Mouse (Mus musculus): Measurements from ENCODE around the gene Cdh12.
"Not testable (repeated sequence)": the region's sequence is repeated elsewhere in the genome, so short reads cannot be mapped to it uniquely, and the experiment has no call there.

Cdh12 gene

DNA sequence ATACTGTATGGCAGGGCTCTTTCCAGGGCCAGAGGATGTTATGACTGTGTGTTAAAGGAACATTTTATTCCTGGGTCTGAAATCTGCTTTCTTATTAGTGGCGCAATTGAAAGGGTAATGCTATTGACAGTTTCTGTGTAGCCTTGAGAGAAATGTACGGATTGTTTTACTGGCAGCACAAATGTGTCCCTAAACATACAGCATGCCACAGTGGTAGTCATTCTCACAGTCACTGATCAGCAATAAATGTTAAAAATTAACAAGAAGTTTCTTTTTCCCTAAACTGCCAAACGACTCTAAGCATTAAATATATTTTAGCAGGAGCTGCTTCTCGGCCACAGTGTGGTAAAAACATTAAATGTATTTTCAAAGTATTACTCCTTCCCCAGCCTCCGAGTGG lies 926.4 kb downstream of the Cdh12 start:
- no peak for DNase-seq (ENCODE audit: low spot score)

DNA sequence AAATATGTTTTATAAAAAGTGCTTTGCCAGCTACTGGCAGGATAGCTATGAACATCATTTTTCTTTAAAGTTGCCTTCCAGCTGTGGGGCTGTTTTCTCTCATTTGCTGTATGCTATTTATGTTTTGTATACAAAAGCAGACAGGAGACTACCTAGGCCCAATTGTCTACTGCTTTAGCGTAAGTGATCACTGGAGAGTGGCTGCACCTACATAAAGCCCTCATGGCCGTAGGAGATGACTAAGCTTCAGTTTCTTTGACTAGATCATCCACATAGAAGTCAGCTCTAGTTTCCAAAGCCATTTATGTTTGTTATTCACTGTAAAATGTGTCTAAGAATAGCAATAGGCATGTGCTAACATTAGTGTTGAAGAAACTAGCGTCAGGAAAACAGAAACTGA lies 926.8 kb downstream of the Cdh12 start:
- no peak for DNase-seq (ENCODE audit: low spot score)

DNA sequence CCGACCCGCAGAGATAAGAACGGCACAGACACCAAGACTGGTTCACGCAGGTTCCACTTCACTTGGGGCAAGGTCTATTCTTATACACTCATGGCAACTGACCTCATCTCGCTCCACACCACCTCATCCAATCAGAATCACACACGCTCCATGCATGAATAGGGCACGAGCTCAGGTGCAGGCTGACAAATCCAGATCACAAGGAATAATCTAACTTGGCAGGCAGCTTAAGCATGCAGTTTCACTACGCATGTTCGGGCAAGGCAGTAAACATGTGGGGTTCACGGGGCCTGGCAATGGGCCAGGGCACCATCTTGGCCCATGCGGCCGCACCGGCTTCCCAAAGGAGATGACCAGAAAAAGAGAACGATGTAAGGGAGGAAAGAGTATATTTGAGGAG lies 942.4 kb downstream of the Cdh12 start:
- DNase-seq (ENCODE audit: low spot score), result not testable (repeated sequence)

DNA sequence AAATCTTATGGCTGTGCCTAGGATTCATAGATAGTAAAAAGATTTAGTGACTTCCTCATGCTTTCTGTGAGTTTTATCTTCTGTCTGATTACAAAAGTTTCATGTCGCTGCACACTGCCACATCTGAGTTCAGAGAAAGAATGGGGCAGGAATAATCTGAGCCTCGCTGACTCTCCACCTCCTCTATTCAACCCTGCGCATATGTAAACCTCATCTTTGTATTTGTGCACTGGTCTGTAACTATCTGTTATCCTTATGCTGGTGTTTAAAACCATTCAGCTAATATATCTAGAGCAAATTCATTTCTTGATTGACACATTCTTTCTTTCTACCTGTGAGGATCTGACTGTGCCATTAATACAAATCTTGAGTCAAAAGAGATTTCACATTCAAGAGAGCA lies 944.0 kb downstream of the Cdh12 start:
- no peak for DNase-seq (ENCODE audit: low spot score)

DNA sequence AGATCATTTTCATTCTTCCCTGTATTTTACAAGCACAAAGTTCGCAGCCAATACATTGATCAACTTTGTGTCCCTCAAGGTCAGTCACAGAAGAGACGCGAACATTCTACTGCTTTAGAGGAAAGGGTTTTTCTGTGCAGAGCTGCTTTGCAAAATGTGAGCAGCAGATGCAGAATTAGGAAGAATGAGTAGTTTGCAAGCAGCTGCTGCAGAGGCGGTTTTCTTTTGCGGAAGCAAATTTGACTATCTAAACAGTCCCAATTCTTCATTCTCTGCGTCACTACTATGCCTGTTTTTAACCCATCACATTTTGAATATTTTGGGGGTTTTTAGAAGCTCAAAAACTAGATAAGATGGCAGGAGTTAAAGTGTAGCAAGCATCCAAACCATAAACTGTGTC lies 956.1 kb downstream of the Cdh12 start:
- no peak for DNase-seq (ENCODE audit: low spot score)

DNA sequence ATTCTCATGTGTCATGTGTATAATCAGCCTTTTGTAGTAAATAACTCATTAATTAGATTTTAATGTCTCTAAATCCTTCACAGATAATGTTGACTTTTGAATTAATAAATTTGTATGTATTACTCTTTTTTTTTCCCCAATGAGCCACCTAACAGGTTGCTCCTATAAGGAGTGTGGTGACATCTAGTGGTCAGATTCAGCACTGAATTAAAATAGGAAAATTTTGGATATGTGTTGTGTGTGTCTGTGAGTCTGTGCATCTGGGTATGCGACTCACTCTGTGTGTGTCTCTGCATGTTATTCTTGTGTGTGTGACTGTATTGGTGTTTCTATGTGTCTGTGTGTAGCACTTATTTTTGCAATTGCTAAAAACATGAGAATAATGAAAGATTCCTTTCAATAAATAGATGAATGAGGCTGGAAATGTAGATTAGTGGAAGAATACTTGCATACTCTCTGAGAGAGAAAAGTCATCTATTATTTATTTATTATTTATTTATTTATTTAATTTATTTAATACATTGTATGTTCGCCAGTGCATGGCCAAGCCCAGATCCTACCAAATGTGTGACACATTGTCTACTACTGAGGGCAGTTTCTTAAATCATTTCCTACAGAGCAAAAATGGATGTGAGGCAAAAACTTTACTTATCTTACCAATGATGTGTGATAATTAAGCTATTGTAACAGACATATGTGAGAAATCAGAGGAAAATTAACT lies 958.4 kb downstream of the Cdh12 start:
- peak; percentile 4 for DNase-seq (ENCODE audit: low spot score)

DNA sequence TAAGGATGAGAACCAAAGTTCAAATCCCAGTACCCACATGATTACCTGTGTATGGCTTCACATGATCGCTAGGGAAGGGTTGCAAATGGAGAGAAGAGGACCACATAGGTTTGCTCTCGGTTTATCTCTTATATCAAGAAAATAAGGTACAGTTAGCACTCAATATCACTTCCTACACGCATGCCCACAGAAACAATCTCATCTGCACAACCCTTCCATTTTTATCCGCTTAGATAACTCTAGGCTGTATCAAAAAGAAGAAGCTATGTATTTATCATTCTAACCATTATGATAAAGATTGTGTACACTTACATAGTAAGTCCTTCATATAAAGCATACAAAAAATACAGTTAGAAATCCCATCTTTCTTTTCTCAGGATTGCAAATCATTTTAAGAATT lies 988.3 kb downstream of the Cdh12 start:
- DNase-seq (ENCODE audit: low spot score), result no peak

DNA sequence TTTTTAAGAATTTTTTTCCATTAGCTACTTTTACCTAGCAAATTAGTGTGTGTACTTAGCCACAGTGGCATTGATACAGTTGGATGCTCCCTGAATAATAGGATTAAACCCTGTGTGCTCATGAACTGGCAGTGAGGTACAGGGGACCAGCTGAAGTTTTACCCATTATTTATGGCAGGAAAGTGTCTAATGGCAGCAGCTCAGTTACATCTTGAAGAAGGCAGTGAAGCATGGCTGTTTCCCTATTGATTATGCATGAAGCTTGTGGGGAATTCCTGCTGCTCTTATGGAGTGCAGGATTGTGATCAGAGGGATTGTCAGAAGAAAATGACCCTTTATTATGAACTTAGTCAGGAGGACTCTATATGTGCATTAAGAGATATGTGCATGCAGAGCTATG lies 988.9 kb downstream of the Cdh12 start:
- DNase-seq (ENCODE audit: low spot score), result no peak

DNA sequence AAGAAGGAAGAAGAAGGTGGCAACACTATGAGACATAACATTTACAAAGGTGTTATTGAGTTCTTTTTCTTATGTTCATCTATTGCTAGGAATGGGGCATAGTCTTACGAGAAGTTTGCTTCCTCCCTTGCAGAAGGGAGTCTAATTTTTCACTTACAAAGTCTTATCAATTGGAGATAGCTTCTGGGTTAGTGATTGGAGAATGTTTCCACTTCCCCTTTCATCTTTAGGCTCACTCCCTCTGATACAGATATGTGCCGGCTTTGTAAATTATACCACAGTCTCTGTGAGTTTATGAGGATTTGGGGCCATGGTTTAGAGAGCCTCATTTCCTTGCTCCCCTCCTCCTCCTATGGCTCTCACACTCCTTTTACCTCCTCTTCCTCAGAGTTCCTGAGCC lies 1009.0 kb downstream of the Cdh12 start:
- no peak for DNase-seq (ENCODE audit: low spot score)

DNA sequence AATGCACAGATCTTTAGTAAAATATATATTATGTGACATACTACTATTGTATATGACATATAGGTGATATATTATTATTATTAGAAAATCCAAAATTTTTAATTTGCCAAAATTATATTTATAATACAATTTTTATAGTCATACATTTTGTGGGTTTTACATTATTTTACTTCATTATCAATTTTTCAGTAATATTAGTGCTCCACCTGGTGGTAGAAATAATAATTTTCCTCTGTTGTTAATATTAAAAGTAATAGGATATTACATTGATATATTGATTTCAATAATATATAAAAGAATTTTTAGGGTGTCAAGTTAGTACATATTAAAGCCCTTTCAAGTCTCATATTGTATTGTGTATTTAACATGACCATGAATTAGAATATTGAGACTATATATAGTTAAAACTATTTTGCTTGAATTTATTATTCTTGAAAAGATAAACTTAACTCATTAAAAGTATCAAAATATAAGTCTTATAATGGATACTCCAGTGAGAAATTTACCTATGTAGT lies 1070.3 kb downstream of the Cdh12 start:
- DNase-seq (ENCODE audit: low spot score), result peak; percentile 4

DNA sequence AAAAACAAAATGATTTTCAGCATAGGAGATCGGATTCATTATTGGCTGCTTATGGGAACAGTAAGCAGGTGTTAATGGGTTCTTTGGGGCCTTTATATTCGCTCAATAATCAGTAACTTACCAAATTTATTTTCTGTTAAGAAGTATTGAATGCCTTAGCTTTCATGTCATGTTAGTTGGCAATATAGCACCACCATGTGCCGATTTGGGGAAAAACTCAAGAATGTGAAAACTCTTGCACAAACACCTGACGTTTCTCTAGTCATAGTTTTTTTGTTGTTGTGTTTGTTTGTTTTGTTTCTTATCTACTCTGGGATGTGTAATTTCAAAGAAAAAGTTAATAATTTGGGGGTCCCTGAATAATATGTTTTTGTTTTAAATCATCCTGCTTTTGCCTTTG lies 1081.7 kb downstream of the Cdh12 start:
- DNase-seq (ENCODE audit: low spot score), result no peak

DNA sequence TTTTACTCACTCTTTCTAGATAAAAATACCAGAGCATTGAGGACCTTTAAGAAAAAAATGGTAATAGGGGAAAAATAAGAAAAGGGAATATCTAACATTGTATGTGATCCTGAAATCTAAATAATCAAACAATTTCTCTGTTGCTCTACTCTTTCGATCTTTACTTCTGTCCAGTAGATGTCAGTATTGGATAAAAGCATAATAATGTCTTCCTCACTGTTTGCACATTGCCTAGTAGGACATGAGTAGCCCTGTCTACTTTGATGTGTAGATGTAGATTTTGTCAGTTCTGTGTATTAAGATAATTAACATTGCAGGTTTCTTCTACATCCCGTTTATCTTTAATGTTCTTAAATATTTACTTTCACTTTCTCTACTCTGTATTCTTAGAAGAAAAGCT lies 1087.8 kb downstream of the Cdh12 start:
- no peak for DNase-seq (ENCODE audit: low spot score)

DNA sequence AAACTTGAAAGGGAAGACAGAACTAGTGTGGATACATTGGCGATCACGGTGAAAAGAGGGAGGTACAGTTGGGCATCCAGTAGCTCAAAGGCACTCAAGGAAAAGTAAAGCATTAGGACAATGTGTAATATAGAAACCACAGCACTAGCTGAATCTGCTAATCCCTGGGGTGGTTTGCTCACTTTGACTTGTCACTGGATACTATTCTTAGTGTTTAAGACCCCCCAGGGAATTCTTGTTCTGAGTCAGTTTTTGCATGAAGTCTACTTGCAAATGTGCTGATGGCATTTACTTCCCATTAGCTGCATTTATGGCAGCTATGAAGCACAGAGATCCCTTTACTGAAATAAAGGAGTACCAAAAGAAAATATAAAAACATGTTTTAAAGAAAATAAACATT lies 1095.7 kb downstream of the Cdh12 start:
- no peak for DNase-seq (ENCODE audit: low spot score)

DNA sequence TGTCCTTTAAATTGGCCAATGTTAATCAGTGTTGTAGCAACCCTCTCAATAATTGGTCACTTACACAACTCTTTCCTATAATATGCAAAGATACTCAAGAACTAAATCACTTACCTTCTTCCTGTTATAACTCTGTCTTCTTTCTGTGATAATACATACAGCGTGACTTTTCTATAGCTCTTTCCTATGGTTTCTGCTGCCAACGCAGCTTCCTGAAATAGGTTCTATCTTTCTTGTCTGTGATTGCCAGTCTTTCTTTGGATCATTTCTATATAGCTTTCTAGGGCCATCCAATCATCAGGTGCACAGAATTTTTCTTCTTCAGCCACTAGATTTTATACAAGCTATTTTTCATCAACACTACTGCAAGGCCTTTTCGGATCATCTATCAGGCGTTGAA lies 1106.9 kb downstream of the Cdh12 start:
- no peak for DNase-seq (ENCODE audit: low spot score)

DNA sequence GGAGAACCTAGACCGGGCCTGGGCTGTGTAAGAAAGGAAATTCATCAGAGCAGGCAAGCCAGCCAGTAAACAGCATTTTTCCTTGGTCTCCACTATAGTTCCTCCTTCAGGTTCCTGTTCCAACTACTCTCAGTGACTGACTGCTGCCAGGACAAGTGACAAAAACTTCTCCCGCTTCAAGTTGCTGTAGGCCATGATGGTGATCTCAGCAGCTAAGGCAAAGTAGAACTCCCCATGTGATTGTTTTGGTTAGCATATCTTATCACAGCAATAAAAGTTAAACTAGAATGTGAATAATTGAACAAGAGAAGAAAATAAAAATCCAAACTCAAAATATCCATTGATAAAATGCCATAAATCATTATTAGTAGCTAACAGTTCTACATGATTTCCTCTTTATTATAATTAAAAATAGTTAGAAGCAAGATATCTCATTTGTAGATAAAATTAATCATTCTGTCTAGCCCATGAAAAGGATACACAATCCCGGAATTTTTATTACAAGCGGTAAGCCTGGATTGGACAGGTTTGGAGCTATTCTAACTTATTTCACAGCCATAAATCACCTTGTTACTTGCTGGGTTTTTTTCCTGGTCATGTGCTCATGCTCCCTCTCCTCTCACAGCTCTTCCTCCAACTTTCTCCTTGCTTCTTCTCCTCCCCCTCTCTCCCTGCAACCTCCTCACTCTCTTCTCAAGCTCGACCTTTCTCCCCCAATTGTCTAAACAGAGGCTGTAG lies 1117.4 kb downstream of the Cdh12 start:
- DNase-seq (ENCODE audit: low spot score), result no peak

DNA sequence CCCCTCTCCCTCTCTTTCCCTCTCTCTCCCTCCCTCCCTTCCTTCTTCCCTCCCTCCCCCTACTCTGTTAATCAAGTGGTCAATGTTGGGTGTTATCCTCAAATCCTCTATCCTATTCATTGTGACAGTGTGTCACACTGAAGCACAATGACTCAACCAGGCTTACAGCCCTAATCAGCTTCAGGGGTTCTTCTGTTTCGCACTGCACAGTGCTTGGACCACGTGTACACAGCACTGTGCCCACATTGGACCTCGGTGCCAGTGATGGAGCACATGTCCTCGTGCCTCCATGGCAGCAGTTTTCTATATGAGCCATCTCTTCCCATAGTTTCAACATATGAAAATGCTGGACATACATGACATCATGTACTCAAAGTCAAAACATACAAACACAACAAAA lies 1155.4 kb downstream of the Cdh12 start:
- no peak for DNase-seq (ENCODE audit: low spot score)

Measured in c-Kit-positive CD71-positive TER-119-positive erythroid progenitor cells, embryonic 14.5 days (primary cell).